Mouse (Mus musculus) MEL (cell line): Measurements from ENCODE around the gene Alx3. TPM values are rescaled to one million over a fixed set of nuclear protein-coding genes. Genes with fewer than 3 reads are reported as not detected.
A peak's percentile ranks its signal among the peaks of the same experiment; 100 is the strongest.

Source experiments
- DNase-seq: peaks from one replicate; pipeline ENCODE4 v3.0.0; 2011; ENCODE audit warnings: low read depth, low spot score
- H3K27ac ChIP-seq: 2 replicates; pipeline ENCODE4 v1.5.1; 2012; ENCODE audit warnings: low read depth, mild to moderate bottlenecking, control low read depth, low read length, moderate library complexity; ENCODE audit not compliant: control insufficient read depth
- H3K27me3 ChIP-seq, 2 experiments: fragments of 150-350 bp in 1 of 2; sonication (generic) in 1 of 2; 2 replicates each; pipeline ENCODE4 v1.6.1; 2012; ENCODE audit warnings: low read length in 2 of 2, mild to moderate bottlenecking in 2 of 2, improper control_type of control experiment in 1 of 2, moderate library complexity in 1 of 2; ENCODE audit not compliant: insufficient read depth in 2 of 2, control insufficient read depth in 1 of 2
- H3K36me3 ChIP-seq, 2 experiments: 2 replicates each; pipeline ENCODE4 v1.6.1; 2012 to 2014; ENCODE audit warnings: low read length in 2 of 2, improper control_type of control experiment in 1 of 2, inconsistent platforms in 1 of 2, mild to moderate bottlenecking in 1 of 2; ENCODE audit not compliant: insufficient read depth in 2 of 2, control insufficient read depth in 1 of 2
- H3K4me1 ChIP-seq, 2 experiments: fragments of 150-350 bp in 1 of 2; sonication (generic) in 1 of 2; 2 replicates each; pipeline ENCODE4 v1.6.1; 2012; ENCODE audit warnings: low read length in 2 of 2, improper control_type of control experiment in 1 of 2, mild to moderate bottlenecking in 1 of 2; ENCODE audit not compliant: insufficient read depth in 2 of 2, control insufficient read depth in 1 of 2
- H3K4me3 ChIP-seq, 2 experiments: fragments of 150-350 bp in 1 of 2; sonication (generic) in 1 of 2; 2 replicates each; pipeline ENCODE4 v1.5.1; 2012; ENCODE audit warnings: low read depth in 2 of 2, low read length in 2 of 2, mild to moderate bottlenecking in 2 of 2, moderate library complexity in 2 of 2, control low read depth in 1 of 2, improper control_type of control experiment in 1 of 2; ENCODE audit not compliant: control insufficient read depth in 1 of 2, insufficient read depth in 1 of 2
- H3K79me2 ChIP-seq: 2 replicates; pipeline ENCODE4 v1.6.1; 2012; ENCODE audit warnings: mild to moderate bottlenecking, low read length, moderate library complexity; ENCODE audit not compliant: control insufficient read depth, poor library complexity, insufficient read depth
- H3K9ac ChIP-seq: 2 replicates; pipeline ENCODE4 v1.6.1; 2012; ENCODE audit warnings: low read depth, mild to moderate bottlenecking, control low read depth, low read length, moderate library complexity; ENCODE audit not compliant: control insufficient read depth, poor library complexity, severe bottlenecking
- H3K9me3 ChIP-seq: fragments of 150-350 bp; sonication (generic); replicated peaks from 2 replicates; pipeline ENCODE4 v1.6.1; 2012; ENCODE audit warnings: mild to moderate bottlenecking, low read length, improper control_type of control experiment, moderate library complexity; ENCODE audit not compliant: insufficient read depth
- CHD2 ChIP-seq: IDR thresholded peaks from 2 replicates; pipeline ENCODE4 v1.6.1; 2011; ENCODE audit warnings: low read length, improper control_type of control experiment
- CTCF ChIP-seq, 3 experiments: IDR thresholded peaks in 2 of 3; conservative IDR thresholded peaks in 1 of 3; 2 replicates each; pipeline ENCODE4 v1.5.1; 2011 to 2012; ENCODE audit warnings: low read length in 3 of 3, low read depth in 2 of 3, mild to moderate bottlenecking in 2 of 3, improper control_type of control experiment in 1 of 3, inconsistent platforms in 1 of 3, mixed read lengths in 1 of 3, moderate library complexity in 1 of 3; ENCODE audit not compliant: control insufficient read depth in 1 of 3, insufficient read depth in 1 of 3, poor library complexity in 1 of 3, severe bottlenecking in 1 of 3
- ELF1 ChIP-seq: IDR thresholded peaks from 2 replicates; pipeline ENCODE4 v1.6.1; 2014; ENCODE audit warnings: low read depth, mild to moderate bottlenecking, inconsistent platforms, low read length, improper control_type of control experiment, moderate library complexity
- EP300 ChIP-seq, 2 experiments: IDR thresholded peaks; 2 replicates each; pipeline ENCODE4 v1.6.1; 2011; ENCODE audit warnings: improper control_type of control experiment in 2 of 2, low read length in 2 of 2, low read depth in 1 of 2, mild to moderate bottlenecking in 1 of 2
- GABPA ChIP-seq: IDR thresholded peaks from 2 replicates; pipeline ENCODE4 v1.6.1; 2012; ENCODE audit warnings: low read depth, mild to moderate bottlenecking, inconsistent platforms, low read length, improper control_type of control experiment, moderate library complexity
- GATA1 ChIP-seq: IDR thresholded peaks from 2 replicates; pipeline ENCODE4 v1.6.1; 2011; ENCODE audit warnings: low read depth, low read length, improper control_type of control experiment
- HCFC1 ChIP-seq: IDR thresholded peaks from 2 replicates; pipeline ENCODE4 v1.6.1; 2012; ENCODE audit warnings: low read depth, mild to moderate bottlenecking, inconsistent platforms, low read length, improper control_type of control experiment, moderate library complexity
- JUND ChIP-seq: IDR thresholded peaks from 2 replicates; pipeline ENCODE4 v1.6.1; 2011; ENCODE audit warnings: low read depth, mild to moderate bottlenecking, improper control_type of control experiment, low read length
- MAX ChIP-seq: IDR thresholded peaks from 2 replicates; pipeline ENCODE4 v1.6.1; 2011; ENCODE audit warnings: low read length, improper control_type of control experiment
- MYB ChIP-seq: IDR thresholded peaks from 2 replicates; pipeline ENCODE4 v1.6.1; 2011; ENCODE audit warnings: mild to moderate bottlenecking, low read depth, low read length, improper control_type of control experiment
- MYC ChIP-seq: IDR thresholded peaks from 2 replicates; pipeline ENCODE4 v1.6.1; 2011; ENCODE audit warnings: low read depth, mild to moderate bottlenecking, low read length, improper control_type of control experiment, moderate library complexity
- NELFE ChIP-seq: IDR thresholded peaks from 2 replicates; pipeline ENCODE4 v1.6.1; 2011; ENCODE audit warnings: low read depth, low read length, improper control_type of control experiment
- POLR2A ChIP-seq, 2 experiments: IDR thresholded peaks; 2 replicates each; pipeline ENCODE4 v1.6.1; 2011 to 2012; ENCODE audit warnings: low read length in 2 of 2, mild to moderate bottlenecking in 2 of 2, control low read depth in 1 of 2, improper control_type of control experiment in 1 of 2, low read depth in 1 of 2, moderate library complexity in 1 of 2; ENCODE audit not compliant: control insufficient read depth in 1 of 2, insufficient read depth in 1 of 2, poor library complexity in 1 of 2
- POLR2AphosphoS5 ChIP-seq: IDR thresholded peaks from 2 replicates; pipeline ENCODE4 v1.6.1; 2012; ENCODE audit warnings: low read depth, borderline replicate concordance, mild to moderate bottlenecking, inconsistent platforms, low read length, moderate library complexity, mixed read lengths
- RAD21 ChIP-seq: IDR thresholded peaks from 2 replicates; pipeline ENCODE4 v1.6.1; 2011; ENCODE audit warnings: mild to moderate bottlenecking, low read depth, low read length, improper control_type of control experiment
- RCOR1 ChIP-seq: IDR thresholded peaks from 2 replicates; pipeline ENCODE4 v1.6.1; 2012; ENCODE audit warnings: low read depth, mild to moderate bottlenecking, inconsistent platforms, low read length, improper control_type of control experiment
- SIN3A ChIP-seq: IDR thresholded peaks from 2 replicates; pipeline ENCODE4 v1.6.1; 2012; ENCODE audit warnings: low read length, improper control_type of control experiment, inconsistent platforms
- SMC3 ChIP-seq: IDR thresholded peaks from 2 replicates; pipeline ENCODE4 v1.6.1; 2011; ENCODE audit warnings: low read depth, low read length, improper control_type of control experiment
- TCF12 ChIP-seq: IDR thresholded peaks from 2 replicates; pipeline ENCODE4 v1.6.1; 2014; ENCODE audit warnings: low read depth, mild to moderate bottlenecking, inconsistent platforms, low read length, improper control_type of control experiment, moderate library complexity
- UBTF ChIP-seq: IDR thresholded peaks from 2 replicates; pipeline ENCODE4 v1.6.1; 2012; ENCODE audit warnings: low read depth, mild to moderate bottlenecking, inconsistent platforms, low read length, improper control_type of control experiment, moderate library complexity, borderline replicate concordance; ENCODE audit not compliant: insufficient read depth
- ZC3H11A ChIP-seq: IDR thresholded peaks from 2 replicates; pipeline ENCODE4 v1.6.1; 2012; ENCODE audit warnings: low read depth, mild to moderate bottlenecking, inconsistent platforms, low read length, improper control_type of control experiment
- ZKSCAN1 ChIP-seq: IDR thresholded peaks from 2 replicates; pipeline ENCODE4 v1.6.1; 2012; ENCODE audit warnings: low read depth, mild to moderate bottlenecking, inconsistent platforms, low read length, improper control_type of control experiment, moderate library complexity
- ZNF384 ChIP-seq: IDR thresholded peaks from 2 replicates; pipeline ENCODE4 v1.6.1; 2012; ENCODE audit warnings: low read depth, mild to moderate bottlenecking, inconsistent platforms, low read length, improper control_type of control experiment
- polyA plus RNA-seq, 2 experiments: library from polyadenylated mRNA; stranded (reverse) in 1 of 2; unstranded in 1 of 2; fragments of >175 nt in 1 of 2; fragments of >200 nt in 1 of 2; gene quantifications; 2 replicates each; pipeline versions ENCODE4 v1.2.1 to v1.2.4; 2012; ENCODE audit warnings: low replicate concordance in 2 of 2, low read depth in 1 of 2; ENCODE audit not compliant: insufficient read length in 2 of 2, insufficient read depth in 1 of 2, missing spikeins in 1 of 2
- total RNA-seq: library from RNA; depleted of rRNA; stranded (reverse); fragments of 300-350 nt; gene quantifications from 2 replicates; pipeline ENCODE4 v1.2.3, GENCODE M21; 2012

The Alx3 gene
- total and polyA plus RNA-seq, 3 experiments, result not detected

- no peaks in the 10 kb centered on the region for H3K79me2 ChIP-seq
- no peak overlapping the region for H3K4me3 ChIP-seq
- DNase-seq, result peak; percentile 65
- peaks cover 0 to 5% of the 10 kb centered on the region in 2 experiments; a peak in 3 of 4 replicates for H3K27me3 ChIP-seq
- no peak overlapping the region for H3K27ac ChIP-seq
- H3K4me1 ChIP-seq, result no peaks in the 10 kb centered on the region
- no peaks in the 10 kb centered on the region for H3K9me3 ChIP-seq
- TF ChIP-seq GATA1 (no peak), ZNF384 (no peak), RAD21 (peak; percentile 45), RCOR1 (no peak), CTCF (IDR thresholded peaks at IDR 0.05 in 2 of 3, conservative IDR thresholded peaks at IDR 0.05 in 1 of 3; ENCODE audit: control insufficient read depth in 1 of 3, insufficient read depth in 1 of 3, low read depth in 2 of 3, low read length in 3 of 3, poor library complexity in 1 of 3, severe bottlenecking in 1 of 3) (peak; percentile 71 to 89 (median 73)), ZC3H11A (peak; percentile 21; the same call in 1 of the 2 replicates), SMC3 (peak; percentile 45)
- no peaks in the 10 kb centered on the region for H3K36me3 ChIP-seq
- no peak overlapping the region for H3K9ac ChIP-seq
These were observed 44.3 kb upstream of the Alx3 start for GRCm38 (mm10) chr3:107550409-107551049.

DNA sequence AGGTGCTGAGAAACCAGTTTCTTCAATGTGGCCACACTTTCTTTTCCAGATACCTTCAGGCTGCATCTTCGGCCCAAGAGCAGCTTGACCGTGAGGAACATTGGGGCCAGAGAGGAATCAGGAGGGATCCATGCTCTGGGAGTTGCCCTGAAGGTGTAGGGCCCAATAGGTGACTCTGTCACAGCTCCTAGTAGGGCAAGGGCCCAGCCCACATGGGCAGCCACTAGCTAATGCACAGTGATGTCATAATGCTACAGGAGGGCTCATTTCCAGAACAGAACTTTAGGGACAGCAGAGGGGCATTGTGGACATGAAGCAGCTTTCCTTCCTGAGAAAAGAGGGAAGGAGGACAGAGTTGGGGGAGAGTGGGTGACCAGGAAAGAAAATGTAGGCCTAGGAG is 40.0 kb upstream of the Alx3 start, which contains the start of gene Ubl4b:
Ubl4b (minus strand) TSS at position 232 of the 400 bp plus-strand sequence.
- DNase-seq, result no peak
- no peak within 1 kb of the TSS for H3K9ac ChIP-seq

DNA sequence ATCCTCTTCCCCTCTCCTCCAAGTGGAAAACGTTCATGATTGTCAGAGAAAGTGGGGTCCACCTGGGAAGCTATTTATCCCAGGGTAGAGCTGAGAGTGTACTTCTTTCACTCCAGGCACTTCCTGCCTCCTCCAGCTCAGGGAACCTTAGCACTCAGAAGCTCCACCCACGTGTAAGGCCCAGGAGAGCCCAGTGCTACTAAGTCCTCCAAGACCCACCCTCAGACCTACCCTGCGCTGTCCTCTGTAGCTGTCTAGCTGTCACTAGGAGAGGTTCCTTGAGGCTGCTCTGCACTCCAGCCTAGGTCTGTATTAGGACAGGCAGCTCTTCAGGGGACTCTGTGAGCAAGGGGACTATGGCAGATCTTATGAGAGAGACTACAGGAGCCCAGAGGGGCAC is 36.1 kb upstream of the Alx3 start:
- Histone ChIP-seq H3K4me1 (no peaks in the 10 kb centered on the region), H3K9me3 (no peaks in the 10 kb centered on the region), H3K4me3 (no peak overlapping the region), H3K79me2 (no peaks in the 10 kb centered on the region), H3K27ac (no peak overlapping the region), H3K27me3 (peaks cover 2 to 3% of the 10 kb centered on the region in 2 experiments; a peak in 3 of 4 replicates), H3K9ac (no peak overlapping the region), H3K36me3 (no peaks in the 10 kb centered on the region)
- no peak for DNase-seq
- no peak for TF ChIP-seq ELF1
- no peak for TF ChIP-seq POLR2AphosphoS5
- TF ChIP-seq NELFE, result no peak
- TF ChIP-seq ZNF384, result no peak
- no peak for TF ChIP-seq CTCF (IDR thresholded peaks at IDR 0.05 in 2 of 3, conservative IDR thresholded peaks at IDR 0.05 in 1 of 3; ENCODE audit: control insufficient read depth in 1 of 3, insufficient read depth in 1 of 3, low read depth in 2 of 3, low read length in 3 of 3, poor library complexity in 1 of 3, severe bottlenecking in 1 of 3)
- TF ChIP-seq JUND, result no peak
- no peak for TF ChIP-seq POLR2A (IDR thresholded peaks at IDR 0.05; ENCODE audit: control insufficient read depth in 1 of 2, insufficient read depth in 1 of 2, low read depth in 1 of 2, low read length in 2 of 2, poor library complexity in 1 of 2)
- TF ChIP-seq SMC3, result no peak

More for the DNA sequence above, 40.0 kb upstream of the Alx3 start, which contains the start of gene Ubl4b:
- peaks cover 0 to 3% of the 10 kb centered on the region in 2 experiments; a peak in 3 of 4 replicates for H3K27me3 ChIP-seq
- no peaks in the 10 kb centered on the region for H3K36me3 ChIP-seq
- no peak within 1 kb of the TSS for H3K27ac ChIP-seq
- H3K79me2 ChIP-seq, result no peaks in the 10 kb centered on the region
- TF ChIP-seq MAX, result no peak
- no peak for TF ChIP-seq MYC
- TF ChIP-seq CHD2, result no peak
- TF ChIP-seq ZKSCAN1, result no peak
- TF ChIP-seq HCFC1, result no peak
- TF ChIP-seq CTCF (IDR thresholded peaks at IDR 0.05 in 2 of 3, conservative IDR thresholded peaks at IDR 0.05 in 1 of 3; ENCODE audit: control insufficient read depth in 1 of 3, insufficient read depth in 1 of 3, low read depth in 2 of 3, low read length in 3 of 3, poor library complexity in 1 of 3, severe bottlenecking in 1 of 3), result no peak
- no peak for TF ChIP-seq TCF12
- TF ChIP-seq GABPA, result no peak
- no peak for TF ChIP-seq UBTF
- TF ChIP-seq EP300 (IDR thresholded peaks at IDR 0.05; ENCODE audit: low read depth in 1 of 2, low read length in 2 of 2), result no peak
- TF ChIP-seq MYB, result no peak
- TF ChIP-seq ZNF384, result no peak
- TF ChIP-seq ELF1, result no peak
- TF ChIP-seq POLR2AphosphoS5, result no peak
- no peak for TF ChIP-seq RCOR1
- TF ChIP-seq ZC3H11A, result no peak
- TF ChIP-seq SIN3A, result no peak
- H3K4me1 ChIP-seq, result no peaks in the 10 kb centered on the region
- no peaks in the 10 kb centered on the region for H3K9me3 ChIP-seq
- H3K4me3 ChIP-seq, result no peak within 1 kb of the TSS
